Mouse (Mus musculus) subcutaneous adipose tissue, adult 2 months (tissue): Measurements from ENCODE around the gene BC030870. TPM values are rescaled to one million over a fixed set of nuclear protein-coding genes. Genes with fewer than 3 reads are reported as not detected.

ENCODE experiments used
- polyA plus RNA-seq: library from polyadenylated mRNA; depleted of rRNA; stranded (reverse); fragments of >200 nt; gene quantifications from 2 replicates; pipeline ENCODE4 v1.2.3, GENCODE M21; 2012; ENCODE audit warnings: low replicate concordance; rRNA removed

Gene BC030870
- polyA plus RNA-seq, result 0.21 TPM in 1 of 2 replicates, not detected in the other

DNA sequence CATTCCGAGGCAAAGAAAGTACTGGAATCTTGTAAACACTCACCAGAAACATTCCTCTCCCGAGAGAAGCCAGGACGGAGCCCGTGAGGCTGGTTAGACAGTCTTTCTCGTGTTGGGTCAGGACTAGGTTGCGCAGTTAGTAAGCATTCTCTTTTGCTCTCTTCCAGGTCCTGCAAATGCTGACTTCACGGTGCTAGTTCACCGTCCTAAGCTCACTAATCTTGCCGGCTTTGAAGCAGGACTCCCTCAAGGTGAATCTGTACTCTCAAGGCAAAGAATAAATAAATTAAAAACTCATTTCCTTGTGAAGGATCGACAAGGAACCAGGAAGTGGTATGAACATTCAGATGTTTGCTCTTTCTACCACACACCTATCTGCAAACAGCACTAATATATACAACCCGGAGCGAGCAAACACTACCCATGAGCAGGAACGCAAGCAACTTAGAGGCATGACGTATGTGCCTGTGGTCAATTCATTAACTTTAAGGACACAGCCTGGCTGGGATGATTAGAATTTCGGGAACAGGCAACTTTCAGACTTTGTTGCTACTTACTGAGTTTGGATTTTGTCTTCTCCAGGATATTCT is at the start of gene BC030870:
BC030870 (minus strand) TSS at position 365 of the 590 bp plus-strand sequence.

DNA sequence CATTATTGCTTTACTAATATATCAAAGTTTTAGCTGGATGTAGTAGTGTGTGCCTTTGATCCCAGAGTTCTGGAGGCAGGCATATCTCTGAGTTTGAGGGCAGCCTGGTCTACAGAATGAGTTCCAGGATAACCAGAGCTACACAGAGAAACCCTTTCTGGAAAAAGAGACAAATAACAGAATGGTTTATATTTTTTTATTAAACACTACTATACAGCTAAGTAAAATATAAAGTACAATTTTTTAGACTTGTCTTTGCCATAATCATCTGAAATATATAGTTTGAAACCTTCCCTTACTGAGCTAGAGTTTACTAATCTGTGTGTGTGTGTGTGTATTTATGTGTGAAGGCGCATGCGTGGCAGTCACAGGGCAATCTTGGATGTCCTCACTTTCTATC is 54.6 kb downstream of the BC030870 start, which contains the start of gene Gm10663:
Gm10663 (plus strand) TSS at position 301 of the 400 bp plus-strand sequence.

DNA sequence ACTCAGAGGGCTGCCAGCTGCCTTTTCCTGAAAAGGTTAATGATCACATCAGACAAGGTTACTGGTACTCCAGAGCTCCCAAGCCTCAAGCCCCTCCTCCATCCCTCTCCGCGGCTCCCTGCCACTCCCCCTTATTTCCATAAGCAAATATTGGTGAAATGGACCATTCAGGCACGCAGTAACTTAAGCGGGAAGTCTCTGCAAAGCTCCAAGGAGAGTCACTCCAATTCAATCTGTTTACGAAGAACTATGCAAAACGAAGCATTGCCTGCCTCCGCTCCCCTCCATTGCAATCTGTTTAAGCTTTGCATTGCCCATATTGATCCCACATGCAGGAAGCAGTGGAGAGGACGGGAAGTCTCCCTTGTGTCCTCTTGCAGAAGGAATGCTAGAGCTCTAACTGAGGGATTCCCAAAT is 92.2 kb downstream of the BC030870 start, which contains the start of gene Apela:
Apela (minus strand) TSS at position 220 of the 417 bp plus-strand sequence.

Other genes starting within 250 kb of the BC030870 start
- gene Tmem192, start 182.4 kb downstream of the BC030870 start, polyA plus RNA-seq, result 55.7 and 57.7 TPM in 2 replicates
- gene Trim75, start 141.7 kb downstream of the BC030870 start, polyA plus RNA-seq, result not detected in 2 replicates
- gene Trim61, start 111.0 kb downstream of the BC030870 start, polyA plus RNA-seq, result 0.24 TPM in 1 of 2 replicates, not detected in the other
- not detected in 2 replicates for gene Trim60, start 111.0 kb downstream of the BC030870 start, polyA plus RNA-seq
- gene Apela, start 92.2 kb downstream of the BC030870 start, polyA plus RNA-seq, result 0.13 and 0.44 TPM in 2 replicates
- gene Gm10663, start 54.5 kb downstream of the BC030870 start, polyA plus RNA-seq, result not detected in 2 replicates